Mouse (Mus musculus) spleen, postnatal 0 days (tissue): ENCODE measurements around the gene Myh11. TPM values are rescaled to one million over a fixed set of nuclear protein-coding genes. Genes with fewer than 3 reads are reported as not detected.

Experiments
- microRNA counts: library from miRNA; unstranded; fragments of <30 nt; microRNA quantifications from one replicate; lab custom pipeline; 2015
- polyA plus RNA-seq: library from polyadenylated mRNA; unstranded; fragments of >200 nt; fragmentation: Nextera tagmentation; extraction: Ambion mirVana; gene quantifications from 2 replicates; pipeline ENCODE4 v1.2.1, GENCODE M21; 2015

Gene Myh11
- polyA plus RNA-seq, result 4.6 and 5.7 TPM in 2 replicates

GRCm38 (mm10) chr16:14291223-14291622 lies at the start of gene Myh11:
Gene Myh11 (minus strand): TSS chr16:14291372.

GRCm38 (mm10) chr16:14316884-14317876 lies 26.0 kb upstream of the Myh11 start, which contains the start of gene Fopnl:
Gene Fopnl (minus strand): TSS chr16:14317405.

GRCm38 (mm10) chr16:14162988-14163416 lies 128.2 kb downstream of the Myh11 start, which contains the start of the genes Nde1 and Marf1:
Gene Nde1 (plus strand): TSS chr16:14163275.
Gene Marf1 (minus strand): TSS chr16:14163351.

MicroRNAs within 50 kb of the gene (microRNA counts, 519-probe panel; counts per million panel counts)
- microRNA mmu-miR-484 (lab: Ali Mortazavi, UCI), result 5,104 counts per million, percentile 35 among the panel's probes with 10 or more counts

Other genes with a start within 250 kb of the Myh11 start
- gene Nde1, start 128.1 kb downstream of the Myh11 start, polyA plus RNA-seq, result 56.9 and 57.9 TPM in 2 replicates
- gene Marf1, start 128.0 kb downstream of the Myh11 start, polyA plus RNA-seq, result 9.6 and 11.6 TPM in 2 replicates
- 97.0 and 98.8 TPM in 2 replicates for gene Fopnl, start 26.0 kb upstream of the Myh11 start, polyA plus RNA-seq
- gene Abcc1, start 70.2 kb upstream of the Myh11 start, polyA plus RNA-seq, result 4.8 and 7.3 TPM in 2 replicates